Mouse (Mus musculus) activated CD4-positive, CD25-positive, alpha-beta regulatory T cell, adult 4 months (primary cell): ENCODE data around the gene Ccnd1. TPM values are rescaled to one million over a fixed set of nuclear protein-coding genes. Genes with fewer than 3 reads are reported as not detected.
"Not testable (repeated sequence)": the region's sequence is repeated elsewhere in the genome, so short reads cannot be mapped to it uniquely, and the experiment has no call there.

ENCODE experiments used
- ATAC-seq: one replicate; pipeline ENCODE4 v1.8.0; 2017
- polyA plus RNA-seq, 2 experiments: library from polyadenylated mRNA; unstranded; fragments of 100-300 nt; shearing (Covaris generic); gene quantifications; one replicate each; pipeline ENCODE4 v1.2.1; 2017

Gene Ccnd1
- polyA plus RNA-seq, 2 experiments from 2014 or later: 1.1 to 1.2 TPM

- ATAC-seq: peak; percentile 57
Measured at GRCm38 (mm10) chr7:144907793-144908192, 31.9 kb downstream of the Ccnd1 start.

- ATAC-seq: peak; percentile 87
Measured at GRCm38 (mm10) chr7:144906708-144907397, 32.9 kb downstream of the Ccnd1 start.

- ATAC-seq: not testable (repeated sequence)
Measured at GRCm38 (mm10) chr7:144905514-144905913, 34.2 kb downstream of the Ccnd1 start.

GRCm38 (mm10) chr7:144898506-144898905 lies 41.2 kb downstream of the Ccnd1 start:
- no peak for ATAC-seq

GRCm38 (mm10) chr7:144896294-144897218 lies 43.2 kb downstream of the Ccnd1 start, which contains the start of gene Fgf15:
Gene Fgf15, plus strand, starts transcription at chr7:144896531.
- peak; percentile 8 for ATAC-seq

- peak; percentile 69 for ATAC-seq
Measured at GRCm38 (mm10) chr7:144895305-144896111, 44.2 kb downstream of the Ccnd1 start.

- no peak for ATAC-seq
Measured at GRCm38 (mm10) chr7:144894706-144895105, 45.0 kb downstream of the Ccnd1 start.

- no peak for ATAC-seq
Measured at GRCm38 (mm10) chr7:144894191-144894590, 45.5 kb downstream of the Ccnd1 start.

GRCm38 (mm10) chr7:144892322-144892721 lies 47.4 kb downstream of the Ccnd1 start:
- ATAC-seq: no peak

GRCm38 (mm10) chr7:144891863-144892262 lies 47.9 kb downstream of the Ccnd1 start:
- ATAC-seq: no peak

- ATAC-seq: not testable (repeated sequence)
Measured at GRCm38 (mm10) chr7:144890661-144891060, 49.1 kb downstream of the Ccnd1 start.

- ATAC-seq: no peak
Measured at GRCm38 (mm10) chr7:144888564-144889299, 51.0 kb downstream of the Ccnd1 start.

GRCm38 (mm10) chr7:144887672-144888071 lies 52.1 kb downstream of the Ccnd1 start:
- ATAC-seq: no peak

GRCm38 (mm10) chr7:144883106-144883505 lies 56.6 kb downstream of the Ccnd1 start:
- ATAC-seq: no peak

Other genes with a start within 250 kb of the Ccnd1 start
- gene Ano1, start 188.0 kb downstream of the Ccnd1 start, polyA plus RNA-seq: under 1 TPM in 1 of 2 experiments, not detected in 1; 0.16 TPM
- gene Fgf3, start 101.8 kb downstream of the Ccnd1 start, polyA plus RNA-seq: not detected
- not detected for gene Fgf4, start 92.6 kb downstream of the Ccnd1 start, polyA plus RNA-seq
- gene Fgf15, start 43.4 kb downstream of the Ccnd1 start, polyA plus RNA-seq: not detected
- 10 to 100 TPM; 34.4 to 34.5 TPM for gene LTO1, start 24.8 kb downstream of the Ccnd1 start, polyA plus RNA-seq